Mouse (Mus musculus): ENCODE data around the gene Adam8.

The Adam8 gene

GRCm38 (mm10) chr7:139946032-139946431, 46.3 kb downstream of the Adam8 start:
- no peak for DNase-seq (ENCODE audit: low spot score in 2 of 2)

- DNase-seq (ENCODE audit: low spot score in 2 of 2) = no peak
Observed at GRCm38 (mm10) chr7:139945516-139945915, 46.8 kb downstream of the Adam8 start.

GRCm38 (mm10) chr7:139944291-139945240, 47.8 kb downstream of the Adam8 start:
- no peak for DNase-seq (ENCODE audit: low spot score in 2 of 2)

- DNase-seq (ENCODE audit: low spot score in 2 of 2) = peak in 1 of 2 experiments; percentile 12
Observed at GRCm38 (mm10) chr7:139943674-139944281, 48.6 kb downstream of the Adam8 start, which contains the start of gene Utf1. Gene Utf1, plus strand, starts transcription at chr7:139943789.

GRCm38 (mm10) chr7:139940476-139941209, 51.7 kb downstream of the Adam8 start:
- DNase-seq (ENCODE audit: low spot score in 2 of 2) = no peak

GRCm38 (mm10) chr7:139937810-139938209, 54.6 kb downstream of the Adam8 start:
- no peak for DNase-seq (ENCODE audit: low spot score in 2 of 2)

GRCm38 (mm10) chr7:139937138-139937537, 55.2 kb downstream of the Adam8 start:
- no peak for DNase-seq (ENCODE audit: low spot score in 2 of 2)

GRCm38 (mm10) chr7:139936705-139937104, 55.7 kb downstream of the Adam8 start:
- no peak for DNase-seq (ENCODE audit: low spot score in 2 of 2)

GRCm38 (mm10) chr7:139930732-139931131, 61.6 kb downstream of the Adam8 start:
- DNase-seq (ENCODE audit: low spot score in 2 of 2) = peak; percentile 20 to 44

Data from right cerebral cortex, adult 2 months (tissue).